Mouse (Mus musculus): Measurements from ENCODE around the gene Nisch. TPM values are rescaled to one million over a fixed set of nuclear protein-coding genes. Genes with fewer than 3 reads are reported as not detected.
A peak's percentile ranks its signal among the peaks of the same experiment; 100 is the strongest.

Gene Nisch
- polyA plus RNA-seq, 1 experiment: 160 TPM

DNA sequence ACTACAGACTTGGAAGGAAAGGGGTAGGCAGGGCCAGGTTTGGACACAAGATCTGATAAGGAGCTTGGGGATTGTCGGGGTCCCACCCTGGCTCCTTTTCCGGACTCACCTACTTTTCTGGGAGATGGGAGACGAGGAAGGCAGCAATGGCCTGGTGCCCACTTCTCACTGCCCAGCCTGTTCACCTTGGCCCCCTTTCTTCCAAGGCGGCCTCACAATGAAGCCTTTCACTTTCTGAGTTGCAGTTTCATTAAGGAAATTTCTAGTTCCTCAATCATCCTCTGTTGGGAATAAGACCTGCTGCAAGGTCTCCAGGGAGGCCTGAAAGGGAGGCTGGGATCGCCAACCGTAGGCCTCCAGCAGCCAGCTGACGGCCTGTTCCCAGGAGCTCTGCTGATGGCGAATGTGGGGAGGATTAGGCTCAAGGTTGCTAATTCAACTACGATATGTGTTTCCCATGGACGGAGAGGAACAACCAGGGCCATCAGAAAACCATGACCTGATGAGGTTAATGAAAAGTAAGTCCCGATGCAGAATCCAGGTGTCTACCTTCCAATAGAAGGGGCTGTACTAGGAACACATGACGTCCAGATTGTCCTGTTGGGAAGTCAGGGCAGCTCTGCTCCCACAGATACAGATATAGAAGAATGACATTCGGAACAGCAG, 15.8 kb upstream of the Nisch start:
- Histone ChIP-seq H3ac (ENCODE audit: control insufficient read depth, insufficient read length, low read depth) (no peak overlapping the region), H3K79me2 (ENCODE audit: control insufficient read depth, insufficient read depth) (no peaks in the 10 kb centered on the region), H3K4me3 (ENCODE audit: insufficient read depth, poor library complexity, severe bottlenecking) (no peak overlapping the region), H3K27me3 (ENCODE audit: control insufficient read depth, insufficient read depth, insufficient read length) (peaks cover 27% of the 10 kb centered on the region), H3K79me3 (ENCODE audit: low read depth) (no peaks in the 10 kb centered on the region), H3K36me3 (ENCODE audit: control insufficient read depth, insufficient read depth) (no peaks in the 10 kb centered on the region)
- TF ChIP-seq MYOG (IDR thresholded peaks at IDR 0.05; ENCODE audit: control insufficient read depth, extremely low read depth, insufficient read length) (no peak), MAX (IDR thresholded peaks at IDR 0.05) (no peak), USF1 (IDR thresholded peaks at IDR 0.05; ENCODE audit: low read depth) (no peak), CEBPB (IDR thresholded peaks at IDR 0.05; ENCODE audit: low read depth) (no peak), CTCF (IDR thresholded peaks at IDR 0.05; ENCODE audit: control insufficient read depth, insufficient read depth, insufficient read length) (no peak), FOSL1 (IDR thresholded peaks at IDR 0.05; ENCODE audit: insufficient read depth, low read length, poor library complexity, severe bottlenecking) (no peak), MYOD1 (IDR thresholded peaks at IDR 0.05; ENCODE audit: control insufficient read depth, insufficient read length, low read depth) (no peak)

DNA sequence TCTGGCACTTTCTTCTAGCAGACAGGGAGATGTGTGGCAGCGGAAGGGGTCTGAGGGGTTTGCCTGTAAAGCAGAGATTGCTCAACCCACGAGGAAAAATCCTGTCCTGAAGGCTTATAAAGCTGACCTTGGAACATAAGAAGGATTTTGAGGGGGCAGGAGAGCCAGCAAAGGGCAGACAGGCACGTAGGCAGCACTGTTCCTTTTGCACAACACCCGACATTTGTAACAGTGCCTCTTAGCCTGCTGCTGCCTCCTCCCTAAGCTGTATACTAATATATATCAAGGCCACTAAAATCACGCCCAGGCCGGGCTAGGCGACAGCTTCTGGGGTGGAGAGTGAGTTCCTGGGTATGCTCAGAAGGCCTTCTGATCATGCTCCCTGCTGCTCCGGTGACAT, 13.7 kb upstream of the Nisch start:
- Histone ChIP-seq H3K27me3 (ENCODE audit: control insufficient read depth, insufficient read depth, insufficient read length) (peaks cover 32% of the 10 kb centered on the region), H3K36me3 (ENCODE audit: control insufficient read depth, insufficient read depth) (no peaks in the 10 kb centered on the region), H3ac (ENCODE audit: control insufficient read depth, insufficient read length, low read depth) (no peak overlapping the region), H3K79me3 (ENCODE audit: low read depth) (no peaks in the 10 kb centered on the region), H3K4me3 (ENCODE audit: insufficient read depth, poor library complexity, severe bottlenecking) (no peak overlapping the region), H3K79me2 (ENCODE audit: control insufficient read depth, insufficient read depth) (no peaks in the 10 kb centered on the region)
- TF ChIP-seq MYOD1 (IDR thresholded peaks at IDR 0.05; ENCODE audit: control insufficient read depth, insufficient read length, low read depth) (no peak), FOSL1 (IDR thresholded peaks at IDR 0.05; ENCODE audit: insufficient read depth, low read length, poor library complexity, severe bottlenecking) (no peak), CEBPB (IDR thresholded peaks at IDR 0.05; ENCODE audit: low read depth) (no peak)

DNA sequence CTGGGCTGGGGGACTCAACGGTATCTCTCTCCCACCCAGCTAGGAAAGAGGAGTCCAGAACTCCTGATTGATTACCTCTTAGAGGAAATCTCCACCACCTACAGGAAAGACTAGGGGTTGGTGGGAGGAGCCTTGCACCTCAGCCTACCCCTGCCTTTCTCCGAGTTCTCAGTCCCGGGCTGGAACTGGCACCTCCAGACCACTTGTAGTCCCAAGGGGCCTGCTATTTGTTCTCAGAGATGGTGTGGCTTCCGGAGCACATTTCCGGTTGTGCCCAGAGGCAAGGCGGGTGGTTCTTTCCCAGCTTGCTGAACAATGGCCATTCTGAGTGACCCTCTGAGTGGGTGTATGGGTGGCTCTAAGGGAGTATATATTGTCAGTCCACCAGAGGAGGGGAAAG, 11.5 kb upstream of the Nisch start:
- H3ac ChIP-seq (ENCODE audit: control insufficient read depth, insufficient read length, low read depth): no peak overlapping the region
- H3K79me3 ChIP-seq (ENCODE audit: low read depth): no peaks in the 10 kb centered on the region
- H3K36me3 ChIP-seq (ENCODE audit: control insufficient read depth, insufficient read depth): no peaks in the 10 kb centered on the region
- H3K4me3 ChIP-seq (ENCODE audit: insufficient read depth, poor library complexity, severe bottlenecking): no peak overlapping the region
- TF ChIP-seq MAX (IDR thresholded peaks at IDR 0.05) (no peak), CEBPB (IDR thresholded peaks at IDR 0.05; ENCODE audit: low read depth) (no peak), MYOG (IDR thresholded peaks at IDR 0.05; ENCODE audit: control insufficient read depth, extremely low read depth, insufficient read length) (no peak), USF1 (IDR thresholded peaks at IDR 0.05; ENCODE audit: low read depth) (no peak), MYOD1 (IDR thresholded peaks at IDR 0.05; ENCODE audit: control insufficient read depth, insufficient read length, low read depth) (no peak), CTCF (IDR thresholded peaks at IDR 0.05; ENCODE audit: control insufficient read depth, insufficient read depth, insufficient read length) (no peak), FOSL1 (IDR thresholded peaks at IDR 0.05; ENCODE audit: insufficient read depth, low read length, poor library complexity, severe bottlenecking) (no peak)
- no peaks in the 10 kb centered on the region for H3K79me2 ChIP-seq (ENCODE audit: control insufficient read depth, insufficient read depth)
- peaks cover 33% of the 10 kb centered on the region for H3K27me3 ChIP-seq (ENCODE audit: control insufficient read depth, insufficient read depth, insufficient read length)

DNA sequence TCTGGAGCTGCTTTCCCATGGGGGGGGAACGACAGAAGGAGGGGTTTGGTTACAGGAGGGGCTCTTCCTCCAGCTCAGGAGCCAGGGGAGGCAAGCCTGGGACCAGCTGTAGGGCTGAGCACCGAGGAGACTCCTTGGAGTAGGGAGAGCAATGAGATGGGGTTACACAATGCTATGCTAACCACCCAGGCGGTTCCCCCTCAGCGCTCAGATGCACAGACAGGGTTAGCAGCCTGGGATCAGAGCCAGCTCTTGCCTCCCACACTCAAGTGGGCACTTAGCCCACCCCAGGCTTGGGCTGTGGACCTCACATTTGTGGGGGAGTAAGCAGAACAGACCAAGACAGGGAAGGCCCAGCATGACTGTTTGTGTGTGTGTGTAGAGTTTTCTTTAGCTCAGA, 10.2 kb upstream of the Nisch start:
- Histone ChIP-seq H3ac (ENCODE audit: control insufficient read depth, insufficient read length, low read depth) (no peak overlapping the region), H3K79me2 (ENCODE audit: control insufficient read depth, insufficient read depth) (no peaks in the 10 kb centered on the region), H3K36me3 (ENCODE audit: control insufficient read depth, insufficient read depth) (no peaks in the 10 kb centered on the region), H3K4me3 (ENCODE audit: insufficient read depth, poor library complexity, severe bottlenecking) (no peak overlapping the region), H3K27me3 (ENCODE audit: control insufficient read depth, insufficient read depth, insufficient read length) (peaks cover 38% of the 10 kb centered on the region), H3K79me3 (ENCODE audit: low read depth) (no peaks in the 10 kb centered on the region)
- TF ChIP-seq FOSL1 (IDR thresholded peaks at IDR 0.05; ENCODE audit: insufficient read depth, low read length, poor library complexity, severe bottlenecking): no peak
- no peak for TF ChIP-seq MYOD1 (IDR thresholded peaks at IDR 0.05; ENCODE audit: control insufficient read depth, insufficient read length, low read depth)
- no peak for TF ChIP-seq CEBPB (IDR thresholded peaks at IDR 0.05; ENCODE audit: low read depth)
- no peak for TF ChIP-seq MAX (IDR thresholded peaks at IDR 0.05)
- no peak for TF ChIP-seq USF1 (IDR thresholded peaks at IDR 0.05; ENCODE audit: low read depth)
- TF ChIP-seq CTCF (IDR thresholded peaks at IDR 0.05; ENCODE audit: control insufficient read depth, insufficient read depth, insufficient read length): no peak
- TF ChIP-seq MYOG (IDR thresholded peaks at IDR 0.05; ENCODE audit: control insufficient read depth, extremely low read depth, insufficient read length): no peak

DNA sequence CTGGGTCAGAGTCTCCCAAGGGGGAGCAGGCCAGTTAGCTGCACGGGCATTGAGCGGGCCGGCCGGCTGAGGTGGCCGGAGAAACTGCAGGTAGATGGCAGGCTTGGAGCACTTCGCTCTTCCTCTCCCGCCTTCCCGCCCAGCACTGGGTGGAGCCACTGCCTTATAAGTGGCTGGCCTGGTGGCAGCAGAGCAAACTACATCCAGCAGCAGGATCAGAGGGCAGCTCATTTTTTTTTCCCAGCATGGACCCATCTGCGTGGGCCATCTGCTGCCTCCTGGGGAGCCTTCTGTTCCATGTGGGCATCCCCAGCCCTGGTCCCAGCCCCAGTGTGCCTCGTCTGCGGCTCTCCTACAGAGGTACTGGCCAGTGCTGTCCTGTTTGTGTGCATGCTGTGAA, 920 bp upstream of the Nisch start, which contains the start of gene Sema3g:
Gene Sema3g, plus strand, starts transcription at position 195 of the 400 bp plus-strand sequence.
- TF ChIP-seq CTCF (IDR thresholded peaks at IDR 0.05; ENCODE audit: control insufficient read depth, insufficient read depth, insufficient read length) (peak; percentile 66), FOSL1 (IDR thresholded peaks at IDR 0.05; ENCODE audit: insufficient read depth, low read length, poor library complexity, severe bottlenecking) (no peak)
- Histone ChIP-seq H3K79me3 (ENCODE audit: low read depth) (no peaks in the 10 kb centered on the region), H3K4me3 (ENCODE audit: insufficient read depth, poor library complexity, severe bottlenecking) (no peak within 1 kb of the TSS), H3K27me3 (ENCODE audit: control insufficient read depth, insufficient read depth, insufficient read length) (peaks cover 9% of the 10 kb centered on the region), H3ac (ENCODE audit: control insufficient read depth, insufficient read length, low read depth) (peak within 1 kb of the TSS; percentile 50), H3K36me3 (ENCODE audit: control insufficient read depth, insufficient read depth) (no peaks in the 10 kb centered on the region), H3K79me2 (ENCODE audit: control insufficient read depth, insufficient read depth) (no peaks in the 10 kb centered on the region)
